Mouse (Mus musculus): ENCODE data around the gene Pus1. TPM values are rescaled to one million over a fixed set of nuclear protein-coding genes. Genes with fewer than 3 reads are reported as not detected.
A peak's percentile ranks its signal among the peaks of the same experiment; 100 is the strongest.
"Not testable (repeated sequence)": the region's sequence is repeated elsewhere in the genome, so short reads cannot be mapped to it uniquely, and the experiment has no call there.

Gene Pus1
- polyA plus RNA-seq, 1 experiment from 2014 or later, result 34.6 TPM

GRCm38 (mm10) chr5:110781529-110782238 lies 1.2 kb upstream of the Pus1 start:
- no peak for DNase-seq (ENCODE audit: low spot score)

DNA sequence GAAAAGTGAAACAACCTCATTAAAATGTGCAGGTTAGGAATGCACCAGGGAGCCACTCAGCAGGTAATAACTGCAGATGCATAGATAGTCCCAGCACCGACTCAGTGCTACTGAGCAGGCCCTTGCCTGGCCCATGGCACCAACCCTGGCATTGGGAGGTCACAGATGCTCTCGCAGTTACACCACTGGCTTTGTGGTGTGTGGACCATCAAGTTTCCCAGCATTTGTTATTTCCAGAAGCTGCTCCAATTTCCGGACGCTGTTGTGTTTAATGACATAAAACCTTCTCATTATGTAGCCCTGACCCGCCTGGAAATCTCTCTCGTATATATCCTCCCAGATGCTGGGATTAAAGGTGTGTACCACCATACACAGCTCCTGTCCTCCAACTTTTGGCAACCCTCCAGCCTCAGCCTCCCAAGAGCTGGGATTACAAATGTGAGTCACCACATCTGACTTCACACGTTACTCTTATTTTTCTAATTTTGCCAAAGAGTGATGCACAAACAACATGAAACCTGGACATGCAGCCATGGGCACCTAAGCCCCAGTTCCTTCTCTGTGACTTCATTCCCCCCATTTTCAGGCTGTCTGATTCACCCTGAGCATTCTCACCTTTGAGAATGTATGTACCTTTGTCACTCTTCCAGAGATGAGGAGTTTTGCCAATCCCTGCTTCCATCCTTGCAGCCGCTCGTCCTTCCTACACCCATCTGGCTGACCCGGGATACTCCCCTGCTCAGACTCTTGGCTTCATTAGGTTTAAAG lies 486 bp upstream of the Pus1 start:
- DNase-seq (ENCODE audit: low spot score), result no peak

GRCm38 (mm10) chr5:110779276-110779997 lies 1.0 kb downstream of the Pus1 start:
- no peak for DNase-seq (ENCODE audit: low spot score)

DNA sequence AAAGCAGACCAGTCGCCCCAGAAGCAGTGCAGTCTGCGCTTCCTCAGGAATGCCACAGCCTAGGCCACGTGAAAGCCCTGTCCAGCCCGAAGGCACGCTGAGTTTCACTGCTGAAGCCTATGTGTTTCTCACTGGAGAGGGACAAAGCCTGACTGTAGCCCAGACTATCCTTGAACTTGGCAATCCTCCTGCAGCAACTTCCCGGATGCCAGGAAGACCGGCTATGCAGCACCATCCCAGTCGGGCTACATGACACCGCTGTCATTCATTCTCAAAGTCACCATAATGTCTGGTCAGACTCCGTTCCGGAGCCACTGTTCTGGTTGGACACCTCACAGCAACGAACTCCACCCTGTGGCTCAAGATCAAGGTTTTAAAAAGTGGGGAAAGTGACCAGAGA lies 2.2 kb downstream of the Pus1 start:
- DNase-seq (ENCODE audit: low spot score), result no peak

- no peak for DNase-seq (ENCODE audit: low spot score)
These were observed 4.3 kb downstream of the Pus1 start for GRCm38 (mm10) chr5:110776141-110776540.

GRCm38 (mm10) chr5:110774511-110774910 lies 5.9 kb downstream of the Pus1 start:
- no peak for DNase-seq (ENCODE audit: low spot score)

DNA sequence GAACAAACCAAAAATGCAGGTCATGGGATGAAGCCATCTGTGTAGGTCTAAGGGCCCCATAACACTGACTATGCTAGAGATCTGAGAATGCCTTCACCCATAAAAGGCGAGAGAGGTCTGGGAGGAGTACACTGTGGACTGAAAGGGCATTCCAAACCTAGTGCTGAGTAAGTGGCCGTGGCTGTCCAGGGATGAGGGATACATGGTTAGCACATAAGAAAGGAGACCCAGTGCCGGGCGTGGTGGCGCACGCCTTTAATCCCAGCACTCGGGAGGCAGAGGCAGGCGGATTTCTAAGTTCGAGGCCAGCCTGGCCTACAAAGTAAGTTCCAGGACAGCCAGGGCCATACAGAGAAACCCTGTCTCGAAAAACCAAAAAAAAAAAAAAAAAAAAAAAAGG lies 7.5 kb downstream of the Pus1 start:
- DNase-seq (ENCODE audit: low spot score), result not testable (repeated sequence)

DNA sequence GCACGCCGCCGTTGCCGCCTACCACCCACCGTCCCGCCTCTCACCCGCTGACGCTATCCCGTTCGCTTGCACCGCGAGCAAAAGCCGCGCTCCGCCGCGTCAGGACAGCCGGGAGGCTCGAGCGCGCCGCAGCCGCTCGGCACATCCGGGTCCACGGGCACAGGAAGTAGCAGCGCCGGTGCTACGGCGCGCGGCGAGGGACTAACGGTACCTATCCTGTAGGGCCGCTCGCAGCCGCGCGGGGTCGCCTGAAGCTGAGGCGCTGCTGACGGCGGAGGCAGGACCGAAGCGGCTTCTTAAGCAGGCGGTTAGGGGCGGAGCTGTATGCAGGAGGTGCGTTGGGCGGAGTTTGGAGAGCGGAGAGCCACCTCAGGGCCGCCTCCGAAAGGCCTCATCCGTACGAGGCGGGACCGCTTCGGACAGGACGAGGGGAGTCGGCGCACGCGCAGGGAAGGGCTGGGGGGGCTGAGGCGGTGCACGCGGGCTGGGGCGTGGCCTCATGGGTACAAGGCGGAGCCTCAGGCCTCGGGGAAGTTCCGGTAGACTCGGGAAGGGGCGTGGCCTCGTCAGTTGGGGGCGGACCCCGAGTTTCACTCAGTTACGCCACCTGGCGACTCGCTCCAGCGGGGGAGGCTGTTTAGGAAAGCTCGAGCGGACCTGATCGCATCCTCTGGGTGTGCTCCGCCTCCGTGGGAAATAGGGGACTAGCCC lies 9.9 kb downstream of the Pus1 start, which contains the start of gene Ep400:
Gene Ep400, minus strand, starts transcription at position 270 of the 711 bp plus-strand sequence.
- peak; percentile 99 for DNase-seq (ENCODE audit: low spot score)

GRCm38 (mm10) chr5:110770031-110770445 lies 10.4 kb downstream of the Pus1 start:
- peak; percentile 74 for DNase-seq (ENCODE audit: low spot score)

- no peak for DNase-seq (ENCODE audit: low spot score)
These were observed 11.2 kb downstream of the Pus1 start for GRCm38 (mm10) chr5:110769272-110769671.

DNA sequence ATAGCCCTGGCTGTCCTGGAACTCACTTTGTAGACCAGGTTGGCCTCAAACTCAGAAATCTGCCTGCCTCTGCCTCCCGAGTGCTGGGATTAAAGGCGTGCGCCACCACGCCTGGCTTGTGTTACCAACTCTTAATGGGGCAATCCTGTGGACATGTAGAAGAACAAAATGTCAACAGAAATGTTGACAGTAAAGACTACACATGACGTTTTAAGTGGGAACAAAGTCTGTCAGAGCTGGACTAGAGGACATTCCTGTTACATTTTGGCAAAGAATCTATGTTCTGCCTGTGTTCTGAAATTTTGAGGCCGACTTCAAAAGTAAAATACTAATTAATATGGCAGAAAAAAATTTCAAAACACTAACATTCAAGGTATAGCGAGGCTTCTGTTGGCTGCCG lies 16.6 kb downstream of the Pus1 start:
- DNase-seq (ENCODE audit: low spot score), result no peak

GRCm38 (mm10) chr5:110745021-110745420 lies 35.4 kb downstream of the Pus1 start:
- no peak for DNase-seq (ENCODE audit: low spot score)

- no peak for DNase-seq (ENCODE audit: low spot score)
These were observed 40.8 kb downstream of the Pus1 start for GRCm38 (mm10) chr5:110739496-110740275.

DNA sequence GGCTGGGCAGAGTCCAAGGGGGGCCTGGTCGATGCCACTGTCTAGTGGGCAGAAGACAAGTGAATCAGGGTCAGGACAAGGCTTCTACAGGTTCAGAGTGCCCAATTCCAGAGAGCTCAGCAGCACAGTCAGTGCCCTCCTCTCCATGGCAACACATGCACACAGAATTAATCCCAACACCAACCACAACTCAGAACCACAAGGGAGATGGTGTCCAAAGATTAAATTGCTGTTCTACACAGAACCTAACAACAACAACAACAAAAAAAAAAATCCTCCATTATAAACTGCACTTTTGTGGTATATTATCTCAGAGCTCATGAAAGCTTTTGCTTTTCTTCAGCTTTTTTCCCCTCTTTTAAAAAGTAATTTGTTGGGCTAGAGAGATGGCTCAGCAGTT lies 44.9 kb downstream of the Pus1 start:
- no peak for DNase-seq (ENCODE audit: low spot score)

GRCm38 (mm10) chr5:110733231-110733823 lies 47.1 kb downstream of the Pus1 start:
- DNase-seq (ENCODE audit: low spot score), result no peak

- DNase-seq (ENCODE audit: low spot score), result no peak
These were observed 49.2 kb downstream of the Pus1 start for GRCm38 (mm10) chr5:110731227-110731626.

DNA sequence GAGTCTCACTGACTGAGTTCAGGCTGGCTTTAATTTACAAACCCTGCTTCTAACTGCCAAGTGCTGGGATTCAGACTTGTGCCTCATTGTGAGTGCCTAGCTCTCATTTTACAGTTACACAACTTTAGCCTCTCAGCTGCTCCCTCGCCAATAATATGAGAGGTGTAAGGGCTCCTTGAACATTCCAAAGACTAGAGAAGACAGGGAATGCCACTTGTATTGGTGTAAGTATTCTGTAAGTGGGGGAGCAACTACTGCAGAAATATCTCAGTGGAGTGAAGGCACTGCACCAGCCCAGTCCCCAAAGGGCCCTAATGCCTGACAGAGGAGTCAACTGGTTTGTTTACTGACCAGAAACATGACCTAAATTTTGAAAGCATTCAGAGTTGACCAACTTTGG lies 52.6 kb downstream of the Pus1 start:
- no peak for DNase-seq (ENCODE audit: low spot score)
